Mouse (Mus musculus): Measurements from ENCODE around the gene Senp6. TPM values are rescaled to one million over a fixed set of nuclear protein-coding genes. Genes with fewer than 3 reads are reported as not detected.
"Not testable (repeated sequence)": the region's sequence is repeated elsewhere in the genome, so short reads cannot be mapped to it uniquely, and the experiment has no call there.

Gene Senp6
- polyA plus RNA-seq, 1 experiment from 2014 or later: 75.7 TPM

- Histone ChIP-seq H3K9me3 (no peaks in the 10 kb centered on the region), H3K27ac (replicated peaks) (no peak overlapping the region), H3K4me2 (replicated peaks) (no peak overlapping the region), H3K4me3 (no peak overlapping the region), H3K36me3 (0 out of 2 replicates have a peak, but pooled peaks cover 7% of the 10 kb centered on the region), H3K4me1 (peaks cover 14% of the 10 kb centered on the region), H3K27me3 (no peaks in the 10 kb centered on the region), H3K9ac (replicated peaks) (no peak overlapping the region)
- no peak for ATAC-seq (ENCODE audit: low FRiP score, low read depth)
- 38% methylated on average over 2 of the region's 2 CpGs for WGBS
These were observed 19.0 kb downstream of the Senp6 start for GRCm38 (mm10) chr9:80085665-80086064.

- WGBS: 93% methylated on average over 5 of the region's 6 CpGs
- not testable (repeated sequence) for H3K9ac ChIP-seq (replicated peaks); H3K27ac ChIP-seq (replicated peaks); H3K4me2 ChIP-seq (replicated peaks); H3K27me3 ChIP-seq; ATAC-seq (ENCODE audit: low FRiP score, low read depth); H3K9me3 ChIP-seq; H3K36me3 ChIP-seq; H3K4me3 ChIP-seq
- peaks cover 14% of the 10 kb centered on the region for H3K4me1 ChIP-seq
These were observed 19.7 kb downstream of the Senp6 start for GRCm38 (mm10) chr9:80086272-80086966.

- H3K27ac ChIP-seq (replicated peaks): no peak overlapping the region
- WGBS: 85% methylated on average over 3 of the region's 3 CpGs
- no peaks in the 10 kb centered on the region for H3K27me3 ChIP-seq
- no peak overlapping the region for H3K4me3 ChIP-seq
- ATAC-seq (ENCODE audit: low FRiP score, low read depth): no peak
- no peak overlapping the region for H3K4me2 ChIP-seq (replicated peaks)
- H3K9ac ChIP-seq (replicated peaks): no peak overlapping the region
- H3K9me3 ChIP-seq: no peaks in the 10 kb centered on the region
- H3K4me1 ChIP-seq: peaks cover 9% of the 10 kb centered on the region
- H3K36me3 ChIP-seq: no peaks in the 10 kb centered on the region
These were observed 22.7 kb downstream of the Senp6 start for GRCm38 (mm10) chr9:80089409-80089808.

- Histone ChIP-seq H3K4me2 (replicated peaks) (no peak overlapping the region), H3K9ac (replicated peaks) (no peak overlapping the region), H3K36me3 (peaks cover 16% of the 10 kb centered on the region), H3K9me3 (no peaks in the 10 kb centered on the region), H3K4me1 (no peaks in the 10 kb centered on the region), H3K4me3 (no peak overlapping the region), H3K27ac (replicated peaks) (no peak overlapping the region), H3K27me3 (no peaks in the 10 kb centered on the region)
- 90% methylated on average over 3 of the region's 3 CpGs for WGBS
- ATAC-seq (ENCODE audit: low FRiP score, low read depth): no peak
These were observed 29.6 kb downstream of the Senp6 start for GRCm38 (mm10) chr9:80096325-80096724.

- no peak for ATAC-seq (ENCODE audit: low FRiP score, low read depth)
- no peak overlapping the region for H3K4me2 ChIP-seq (replicated peaks)
- no peaks in the 10 kb centered on the region for H3K4me1 ChIP-seq
- H3K27ac ChIP-seq (replicated peaks): no peak overlapping the region
- WGBS: 81% methylated on average over 10 of the region's 10 CpGs
- no peaks in the 10 kb centered on the region for H3K9me3 ChIP-seq
- H3K36me3 ChIP-seq: peaks cover 45% of the 10 kb centered on the region
- no peaks in the 10 kb centered on the region for H3K27me3 ChIP-seq
- H3K4me3 ChIP-seq: no peak overlapping the region
- no peak overlapping the region for H3K9ac ChIP-seq (replicated peaks)
These were observed 79.4 kb downstream of the Senp6 start for GRCm38 (mm10) chr9:80145992-80146587.

GRCm38 (mm10) chr9:80149594-80149993 lies 82.9 kb downstream of the Senp6 start:
- Histone ChIP-seq H3K27ac (replicated peaks) (no peak overlapping the region), H3K9me3 (no peaks in the 10 kb centered on the region), H3K4me1 (no peaks in the 10 kb centered on the region), H3K36me3 (peaks cover 29% of the 10 kb centered on the region), H3K9ac (replicated peaks) (no peak overlapping the region), H3K27me3 (no peaks in the 10 kb centered on the region), H3K4me2 (replicated peaks) (no peak overlapping the region), H3K4me3 (no peak overlapping the region)
- ATAC-seq (ENCODE audit: low FRiP score, low read depth): no peak
- WGBS: 88% methylated on average over 5 of the region's 5 CpGs

- Histone ChIP-seq H3K4me1 (no peaks in the 10 kb centered on the region), H3K9me3 (no peaks in the 10 kb centered on the region), H3K36me3 (peaks cover 14% of the 10 kb centered on the region), H3K27ac (replicated peaks) (no peak overlapping the region), H3K27me3 (no peaks in the 10 kb centered on the region), H3K4me2 (replicated peaks) (no peak overlapping the region), H3K4me3 (no peak overlapping the region), H3K9ac (replicated peaks) (no peak overlapping the region)
- 36% methylated on average over 5 of the region's 5 CpGs for WGBS
- ATAC-seq (ENCODE audit: low FRiP score, low read depth): peak; percentile 90
These were observed 88.6 kb downstream of the Senp6 start for GRCm38 (mm10) chr9:80155277-80155676.

GRCm38 (mm10) chr9:80156780-80157179 lies 90.1 kb downstream of the Senp6 start:
- Histone ChIP-seq H3K9ac (replicated peaks) (no peak overlapping the region), H3K4me3 (no peak overlapping the region), H3K9me3 (no peaks in the 10 kb centered on the region), H3K36me3 (peaks cover 12% of the 10 kb centered on the region), H3K4me2 (replicated peaks) (no peak overlapping the region), H3K4me1 (peaks cover 5% of the 10 kb centered on the region; the same call in 1 of the 2 replicates), H3K27ac (replicated peaks) (no peak overlapping the region), H3K27me3 (no peaks in the 10 kb centered on the region)
- ATAC-seq (ENCODE audit: low FRiP score, low read depth): no peak
- WGBS: 91% methylated on average over 5 of the region's 5 CpGs

- 94% methylated on average over 12 of the region's 12 CpGs for WGBS
- Histone ChIP-seq H3K4me3 (no peak overlapping the region), H3K9me3 (no peaks in the 10 kb centered on the region), H3K36me3 (peaks cover 6% of the 10 kb centered on the region; the same call in 1 of the 2 replicates), H3K27ac (replicated peaks) (no peak overlapping the region), H3K9ac (replicated peaks) (no peak overlapping the region), H3K4me2 (replicated peaks) (no peak overlapping the region), H3K4me1 (peaks cover 5% of the 10 kb centered on the region; the same call in 1 of the 2 replicates), H3K27me3 (no peaks in the 10 kb centered on the region)
- no peak for ATAC-seq (ENCODE audit: low FRiP score, low read depth)
These were observed 91.2 kb downstream of the Senp6 start for GRCm38 (mm10) chr9:80157840-80158465.

- Histone ChIP-seq H3K27ac (replicated peaks) (no peak overlapping the region), H3K4me2 (replicated peaks) (no peak overlapping the region), H3K4me3 (no peak overlapping the region), H3K27me3 (0 out of 2 replicates have a peak, but pooled peaks cover 3% of the 10 kb centered on the region), H3K4me1 (peaks cover 5% of the 10 kb centered on the region; the same call in 1 of the 2 replicates), H3K9ac (replicated peaks) (no peak overlapping the region), H3K36me3 (no peaks in the 10 kb centered on the region), H3K9me3 (no peaks in the 10 kb centered on the region)
- WGBS: 83% methylated on average over 5 of the region's 5 CpGs
- ATAC-seq (ENCODE audit: low FRiP score, low read depth): no peak
These were observed 92.2 kb downstream of the Senp6 start for GRCm38 (mm10) chr9:80158937-80159336.

- Histone ChIP-seq H3K4me1 (peaks cover 8% of the 10 kb centered on the region; the same call in 1 of the 2 replicates), H3K27ac (replicated peaks) (no peak overlapping the region), H3K9me3 (no peaks in the 10 kb centered on the region), H3K4me2 (replicated peaks) (no peak overlapping the region), H3K27me3 (0 out of 2 replicates have a peak, but pooled peaks cover 3% of the 10 kb centered on the region), H3K36me3 (no peaks in the 10 kb centered on the region), H3K9ac (replicated peaks) (no peak overlapping the region), H3K4me3 (no peak overlapping the region)
- 82% methylated on average over 4 of the region's 4 CpGs for WGBS
- no peak for ATAC-seq (ENCODE audit: low FRiP score, low read depth)
These were observed 94.7 kb downstream of the Senp6 start for GRCm38 (mm10) chr9:80161451-80161850.

GRCm38 (mm10) chr9:80163126-80163723 lies 96.5 kb downstream of the Senp6 start:
- WGBS: 78% methylated on average over 4 of the region's 4 CpGs
- H3K4me1 ChIP-seq: peaks cover 8% of the 10 kb centered on the region; the same call in 1 of the 2 replicates
- no peak overlapping the region for H3K4me2 ChIP-seq (replicated peaks)
- H3K4me3 ChIP-seq: no peak overlapping the region
- no peak overlapping the region for H3K9ac ChIP-seq (replicated peaks)
- no peak for ATAC-seq (ENCODE audit: low FRiP score, low read depth)
- no peak overlapping the region for H3K27ac ChIP-seq (replicated peaks)
- 0 out of 2 replicates have a peak, but pooled peaks cover 3% of the 10 kb centered on the region for H3K27me3 ChIP-seq
- H3K36me3 ChIP-seq: no peaks in the 10 kb centered on the region
- no peaks in the 10 kb centered on the region for H3K9me3 ChIP-seq
